Mouse (Mus musculus) testis, adult 2 months (tissue): ENCODE measurements around the gene Hist1h4f.

ENCODE experiments used
- CTCF ChIP-seq: fragments of 200-500 bp; IDR thresholded peaks from 2 replicates; pipeline ENCODE4 v1.5.1; 2012; ENCODE audit warnings: low read depth, mild to moderate bottlenecking, inconsistent platforms, low read length, moderate library complexity; ENCODE audit not compliant: control insufficient read depth, insufficient read depth, insufficient replicate concordance
- POLR2A ChIP-seq: fragments of 200-500 bp; IDR thresholded peaks from 2 replicates; pipeline ENCODE4 v1.6.1; 2012; ENCODE audit warnings: low read depth, mild to moderate bottlenecking, inconsistent platforms, low read length, moderate library complexity; ENCODE audit not compliant: control insufficient read depth

- TF ChIP-seq CTCF (no peak), POLR2A (peak; percentile 83)
Observed at GRCm38 (mm10) chr13:23530901-23531875, 20.3 kb downstream of the Hist1h4f start, which contains the start of gene Hist1h4h.
